Mouse (Mus musculus) MEL (cell line): ENCODE measurements at regions not wholly inside any gene's neighbourhood (a gene's known extent, or its start where the extent isn't known, plus 50 kb on each side); places are given as distances from the start of the nearest gene placed in this dataset.

Experiments used
- DNase-seq: peaks from one replicate; pipeline ENCODE4 v3.0.0; 2011; ENCODE audit warnings: low read depth, low spot score
- H3K27ac ChIP-seq: 2 replicates; pipeline ENCODE4 v1.5.1; 2012; ENCODE audit warnings: low read depth, mild to moderate bottlenecking, control low read depth, low read length, moderate library complexity; ENCODE audit not compliant: control insufficient read depth
- H3K27me3 ChIP-seq, 2 experiments: fragments of 150-350 bp in 1 of 2; sonication (generic) in 1 of 2; 2 replicates each; pipeline ENCODE4 v1.6.1; 2012; ENCODE audit warnings: low read length in 2 of 2, mild to moderate bottlenecking in 2 of 2, improper control_type of control experiment in 1 of 2, moderate library complexity in 1 of 2; ENCODE audit not compliant: insufficient read depth in 2 of 2, control insufficient read depth in 1 of 2
- H3K36me3 ChIP-seq, 2 experiments: 2 replicates each; pipeline ENCODE4 v1.6.1; 2012 to 2014; ENCODE audit warnings: low read length in 2 of 2, improper control_type of control experiment in 1 of 2, inconsistent platforms in 1 of 2, mild to moderate bottlenecking in 1 of 2; ENCODE audit not compliant: insufficient read depth in 2 of 2, control insufficient read depth in 1 of 2
- H3K4me1 ChIP-seq, 2 experiments: fragments of 150-350 bp in 1 of 2; sonication (generic) in 1 of 2; 2 replicates each; pipeline ENCODE4 v1.6.1; 2012; ENCODE audit warnings: low read length in 2 of 2, improper control_type of control experiment in 1 of 2, mild to moderate bottlenecking in 1 of 2; ENCODE audit not compliant: insufficient read depth in 2 of 2, control insufficient read depth in 1 of 2
- H3K4me3 ChIP-seq, 2 experiments: fragments of 150-350 bp in 1 of 2; sonication (generic) in 1 of 2; 2 replicates each; pipeline ENCODE4 v1.5.1; 2012; ENCODE audit warnings: low read depth in 2 of 2, low read length in 2 of 2, mild to moderate bottlenecking in 2 of 2, moderate library complexity in 2 of 2, control low read depth in 1 of 2, improper control_type of control experiment in 1 of 2; ENCODE audit not compliant: control insufficient read depth in 1 of 2, insufficient read depth in 1 of 2
- H3K79me2 ChIP-seq: 2 replicates; pipeline ENCODE4 v1.6.1; 2012; ENCODE audit warnings: mild to moderate bottlenecking, low read length, moderate library complexity; ENCODE audit not compliant: control insufficient read depth, poor library complexity, insufficient read depth
- H3K9ac ChIP-seq: 2 replicates; pipeline ENCODE4 v1.6.1; 2012; ENCODE audit warnings: low read depth, mild to moderate bottlenecking, control low read depth, low read length, moderate library complexity; ENCODE audit not compliant: control insufficient read depth, poor library complexity, severe bottlenecking
- H3K9me3 ChIP-seq: fragments of 150-350 bp; sonication (generic); replicated peaks from 2 replicates; pipeline ENCODE4 v1.6.1; 2012; ENCODE audit warnings: mild to moderate bottlenecking, low read length, improper control_type of control experiment, moderate library complexity; ENCODE audit not compliant: insufficient read depth
- BHLHE40 ChIP-seq: IDR thresholded peaks from 2 replicates; pipeline ENCODE4 v1.6.1; 2012; ENCODE audit warnings: low read depth, mild to moderate bottlenecking, inconsistent platforms, low read length, improper control_type of control experiment, borderline replicate concordance
- CHD1 ChIP-seq: IDR thresholded peaks from 2 replicates; pipeline ENCODE4 v1.6.1; 2012; ENCODE audit warnings: low read depth, mild to moderate bottlenecking, inconsistent platforms, low read length, improper control_type of control experiment
- CTCF ChIP-seq, 3 experiments: IDR thresholded peaks in 2 of 3; conservative IDR thresholded peaks in 1 of 3; 2 replicates each; pipeline ENCODE4 v1.5.1; 2011 to 2012; ENCODE audit warnings: low read length in 3 of 3, low read depth in 2 of 3, mild to moderate bottlenecking in 2 of 3, improper control_type of control experiment in 1 of 3, inconsistent platforms in 1 of 3, mixed read lengths in 1 of 3, moderate library complexity in 1 of 3; ENCODE audit not compliant: control insufficient read depth in 1 of 3, insufficient read depth in 1 of 3, poor library complexity in 1 of 3, severe bottlenecking in 1 of 3
- E2F4 ChIP-seq: IDR thresholded peaks from 2 replicates; pipeline ENCODE4 v1.6.1; 2011; ENCODE audit warnings: low read depth, low read length, improper control_type of control experiment, borderline replicate concordance
- ELF1 ChIP-seq: IDR thresholded peaks from 2 replicates; pipeline ENCODE4 v1.6.1; 2014; ENCODE audit warnings: low read depth, mild to moderate bottlenecking, inconsistent platforms, low read length, improper control_type of control experiment, moderate library complexity
- EP300 ChIP-seq, 2 experiments: IDR thresholded peaks; 2 replicates each; pipeline ENCODE4 v1.6.1; 2011; ENCODE audit warnings: improper control_type of control experiment in 2 of 2, low read length in 2 of 2, low read depth in 1 of 2, mild to moderate bottlenecking in 1 of 2
- GABPA ChIP-seq: IDR thresholded peaks from 2 replicates; pipeline ENCODE4 v1.6.1; 2012; ENCODE audit warnings: low read depth, mild to moderate bottlenecking, inconsistent platforms, low read length, improper control_type of control experiment, moderate library complexity
- GATA1 ChIP-seq: IDR thresholded peaks from 2 replicates; pipeline ENCODE4 v1.6.1; 2011; ENCODE audit warnings: low read depth, low read length, improper control_type of control experiment
- HCFC1 ChIP-seq: IDR thresholded peaks from 2 replicates; pipeline ENCODE4 v1.6.1; 2012; ENCODE audit warnings: low read depth, mild to moderate bottlenecking, inconsistent platforms, low read length, improper control_type of control experiment, moderate library complexity
- KAT2A ChIP-seq: conservative IDR thresholded peaks from 2 replicates; pipeline ENCODE4 v1.6.1; 2012; ENCODE audit warnings: low read depth, low read length, improper control_type of control experiment, inconsistent platforms
- MAFK ChIP-seq: IDR thresholded peaks from 2 replicates; pipeline ENCODE4 v1.6.1; 2011; ENCODE audit warnings: low read depth, mild to moderate bottlenecking, low read length, improper control_type of control experiment, borderline replicate concordance
- MEF2A ChIP-seq: IDR thresholded peaks from 2 replicates; pipeline ENCODE4 v1.6.1; 2014; ENCODE audit warnings: low read depth, mild to moderate bottlenecking, inconsistent platforms, low read length, improper control_type of control experiment; ENCODE audit not compliant: poor library complexity, insufficient replicate concordance, severe bottlenecking; ENCODE audit errors: extremely low read depth
- MXI1 ChIP-seq: IDR thresholded peaks from 2 replicates; pipeline ENCODE4 v1.6.1; 2011; ENCODE audit warnings: mild to moderate bottlenecking, low read depth, low read length, improper control_type of control experiment
- NRF1 ChIP-seq: IDR thresholded peaks from 2 replicates; pipeline ENCODE4 v1.6.1; 2014; ENCODE audit warnings: low read depth, mild to moderate bottlenecking, inconsistent platforms, low read length, improper control_type of control experiment, moderate library complexity; ENCODE audit not compliant: poor library complexity, insufficient read depth, severe bottlenecking
- POLR2AphosphoS2 ChIP-seq: IDR thresholded peaks from 2 replicates; pipeline ENCODE4 v1.6.1; 2011; ENCODE audit warnings: low read length, improper control_type of control experiment
- RCOR1 ChIP-seq: IDR thresholded peaks from 2 replicates; pipeline ENCODE4 v1.6.1; 2012; ENCODE audit warnings: low read depth, mild to moderate bottlenecking, inconsistent platforms, low read length, improper control_type of control experiment
- SMC3 ChIP-seq: IDR thresholded peaks from 2 replicates; pipeline ENCODE4 v1.6.1; 2011; ENCODE audit warnings: low read depth, low read length, improper control_type of control experiment
- USF2 ChIP-seq, 2 experiments: IDR thresholded peaks; 2 replicates each; pipeline ENCODE4 v1.6.1; 2011 to 2012; ENCODE audit warnings: improper control_type of control experiment in 2 of 2, low read length in 2 of 2, borderline replicate concordance in 1 of 2, inconsistent platforms in 1 of 2, low read depth in 1 of 2, mild to moderate bottlenecking in 1 of 2; ENCODE audit not compliant: insufficient read depth in 1 of 2
- ZKSCAN1 ChIP-seq: IDR thresholded peaks from 2 replicates; pipeline ENCODE4 v1.6.1; 2012; ENCODE audit warnings: low read depth, mild to moderate bottlenecking, inconsistent platforms, low read length, improper control_type of control experiment, moderate library complexity
- ZMIZ1 ChIP-seq: IDR thresholded peaks from 2 replicates; pipeline ENCODE4 v1.6.1; 2012; ENCODE audit warnings: low read depth, mild to moderate bottlenecking, inconsistent platforms, low read length, improper control_type of control experiment, moderate library complexity

GRCm38 (mm10) chr10:96755674-96756073 lies 138.9 kb downstream of the Btg1 start:
- no peaks in the 10 kb centered on the region for H3K36me3 ChIP-seq
- H3K27me3 ChIP-seq: no peaks in the 10 kb centered on the region
- H3K27ac ChIP-seq: no peak overlapping the region
- no peak overlapping the region for H3K9ac ChIP-seq
- no peaks in the 10 kb centered on the region for H3K4me1 ChIP-seq
- TF ChIP-seq EP300 (IDR thresholded peaks at IDR 0.05; ENCODE audit: low read depth in 1 of 2, low read length in 2 of 2): no peak
- TF ChIP-seq SMC3: no peak
- TF ChIP-seq E2F4: no peak
- no peak for TF ChIP-seq NRF1
- no peak for TF ChIP-seq CTCF (IDR thresholded peaks at IDR 0.05 in 2 of 3, conservative IDR thresholded peaks at IDR 0.05 in 1 of 3; ENCODE audit: control insufficient read depth in 1 of 3, insufficient read depth in 1 of 3, low read depth in 2 of 3, low read length in 3 of 3, poor library complexity in 1 of 3, severe bottlenecking in 1 of 3)
- TF ChIP-seq POLR2AphosphoS2: no peak
- TF ChIP-seq GABPA: no peak
- no peak for TF ChIP-seq MEF2A
- no peak for TF ChIP-seq MXI1
- no peak for TF ChIP-seq MAFK
- no peaks in the 10 kb centered on the region for H3K79me2 ChIP-seq
- no peak for DNase-seq
- H3K4me3 ChIP-seq: no peak overlapping the region
- H3K9me3 ChIP-seq: no peaks in the 10 kb centered on the region

DNA sequence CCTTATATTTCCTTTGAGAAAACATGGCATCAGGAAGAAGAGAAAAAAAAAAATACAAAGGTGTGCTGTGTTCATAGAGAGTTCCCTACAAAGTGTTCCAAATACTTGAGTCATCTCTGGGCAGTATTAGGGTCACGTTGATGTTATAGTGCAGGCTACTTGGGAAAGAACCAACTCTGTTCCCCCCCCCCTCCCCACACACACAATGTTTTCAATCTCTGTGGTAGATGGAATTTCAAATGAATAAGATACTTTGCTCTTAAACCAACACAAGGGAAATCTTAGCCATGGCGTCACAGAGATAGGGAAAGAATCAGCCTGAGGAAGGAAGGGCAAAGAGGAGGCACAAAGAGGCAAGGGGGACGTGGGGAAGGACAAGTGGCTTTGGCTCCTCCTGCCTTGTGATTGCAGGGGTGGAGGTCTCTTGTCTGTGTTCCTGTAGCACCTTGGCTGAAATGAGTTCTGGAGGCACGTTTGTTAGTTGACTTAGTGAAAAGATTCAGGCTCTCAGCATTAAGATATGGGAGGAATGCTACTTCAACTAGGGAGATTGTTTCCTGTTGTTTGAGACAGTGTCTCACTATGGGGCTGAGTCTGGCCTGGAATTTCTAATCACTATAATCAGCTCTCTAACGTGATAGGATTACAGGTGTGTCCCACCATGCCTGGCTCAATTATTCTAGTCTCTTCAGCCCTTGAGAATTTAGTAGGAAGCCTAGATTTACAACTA lies 139.7 kb downstream of the Btg1 start:
- Histone ChIP-seq H3K36me3 (no peaks in the 10 kb centered on the region), H3K4me3 (no peak overlapping the region), H3K9ac (no peak overlapping the region), H3K27me3 (no peaks in the 10 kb centered on the region), H3K9me3 (no peaks in the 10 kb centered on the region), H3K79me2 (no peaks in the 10 kb centered on the region), H3K27ac (no peak overlapping the region), H3K4me1 (no peaks in the 10 kb centered on the region)
- TF ChIP-seq KAT2A: no peak
- no peak for TF ChIP-seq USF2 (IDR thresholded peaks at IDR 0.05; ENCODE audit: borderline replicate concordance in 1 of 2, insufficient read depth in 1 of 2, low read depth in 1 of 2, low read length in 2 of 2)
- no peak for TF ChIP-seq ELF1
- TF ChIP-seq RCOR1: no peak
- TF ChIP-seq HCFC1: no peak
- no peak for TF ChIP-seq EP300 (IDR thresholded peaks at IDR 0.05; ENCODE audit: low read depth in 1 of 2, low read length in 2 of 2)
- TF ChIP-seq ZKSCAN1: no peak
- no peak for TF ChIP-seq BHLHE40
- no peak for TF ChIP-seq CHD1
- TF ChIP-seq ZMIZ1: no peak
- TF ChIP-seq GATA1: no peak
- no peak for DNase-seq
